Mouse (Mus musculus): Measurements from ENCODE around the gene Sox21. TPM values are rescaled to one million over a fixed set of nuclear protein-coding genes. Genes with fewer than 3 reads are reported as not detected.

The Sox21 gene
- polyA plus RNA-seq, 1 experiment from 2014 or later, result 0.07 TPM

DNA sequence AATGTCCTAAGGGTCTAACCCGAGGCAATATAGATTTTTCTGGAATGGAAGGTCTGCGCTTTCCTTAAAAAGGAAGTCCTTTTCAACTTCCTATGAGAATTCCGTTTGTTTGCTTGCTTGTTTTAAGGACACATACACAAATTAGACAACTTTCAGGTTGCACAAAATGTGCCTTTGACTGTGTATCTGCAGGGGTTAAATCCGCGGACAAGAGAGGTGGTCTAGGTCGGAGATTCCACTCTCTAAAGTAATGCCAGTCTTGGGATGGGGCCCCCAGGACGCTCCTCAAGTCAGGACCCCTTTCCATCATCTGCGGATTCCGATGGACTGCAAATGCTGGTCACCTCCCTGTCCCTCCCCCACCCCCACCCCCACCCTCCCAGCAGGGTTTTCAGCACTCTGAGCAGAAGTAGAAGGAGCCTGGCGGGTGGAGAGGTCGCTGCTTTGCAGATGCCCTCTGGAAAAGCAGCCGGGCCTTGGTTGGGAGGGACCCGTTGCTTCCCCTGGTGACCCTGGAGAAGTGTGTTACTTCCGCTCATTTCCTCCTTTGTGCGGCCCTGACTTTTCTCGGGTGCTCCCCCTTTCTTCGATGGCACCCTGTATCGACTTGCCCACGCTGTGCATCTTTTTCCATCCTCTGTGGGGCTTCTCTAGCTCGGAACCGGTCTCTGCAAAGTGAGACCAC is 10.2 kb downstream of the Sox21 start:
- H3K9me3 ChIP-seq (ENCODE audit: control insufficient read depth), result no peaks in the 10 kb centered on the region
- 0 out of 2 replicates have a peak overlapping the region, but pooled peaks have one; percentile 45 for H3K4me2 ChIP-seq (replicated peaks; ENCODE audit: low read depth)
- H3K4me1 ChIP-seq (replicated peaks; ENCODE audit: control insufficient read depth, insufficient read depth, low read length), result no peaks in the 10 kb centered on the region
- H3K9ac ChIP-seq (ENCODE audit: low read depth, low read length), result no peak overlapping the region
- WGBS, result 2% methylated on average over 21 of the region's 21 CpGs
- peaks cover 90% of the 10 kb centered on the region for H3K27me3 ChIP-seq (replicated peaks; ENCODE audit: control insufficient read depth, insufficient read depth, low read length)
- no peak overlapping the region for H3K27ac ChIP-seq (ENCODE audit: low read depth, low read length)
- TF ChIP-seq CTCF (IDR thresholded peaks at IDR 0.05; ENCODE audit: low read depth), result no peak
- no peaks in the 10 kb centered on the region for H3K36me3 ChIP-seq (ENCODE audit: control insufficient read depth, insufficient read depth)
- H3K4me3 ChIP-seq (ENCODE audit: low read depth, low read length), result 0 out of 2 replicates have a peak overlapping the region, but pooled peaks have one; percentile 11
- ATAC-seq, result no peak

DNA sequence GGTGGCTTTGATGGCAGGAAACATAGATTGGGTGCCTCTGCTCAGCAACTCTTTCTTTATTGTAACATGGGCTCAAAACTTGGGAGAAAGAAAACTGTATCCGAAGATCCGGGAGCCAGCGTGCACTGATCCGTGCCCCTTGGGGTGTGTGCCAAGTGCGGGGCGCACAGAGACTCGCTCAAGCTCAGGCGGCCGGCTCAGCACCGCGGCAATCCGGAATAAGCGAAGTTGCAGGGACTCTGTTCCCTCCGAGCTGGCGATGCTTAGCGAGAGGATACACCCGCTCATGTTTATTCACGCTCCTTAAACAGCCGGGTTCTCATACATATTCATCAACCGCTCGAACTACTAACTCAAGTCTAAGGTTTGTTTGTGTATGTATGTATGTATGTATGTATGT is 10.9 kb downstream of the Sox21 start:
- Histone ChIP-seq H3K4me1 (replicated peaks; ENCODE audit: control insufficient read depth, insufficient read depth, low read length) (no peaks in the 10 kb centered on the region), H3K27me3 (replicated peaks; ENCODE audit: control insufficient read depth, insufficient read depth, low read length) (peaks cover 84% of the 10 kb centered on the region), H3K4me3 (ENCODE audit: low read depth, low read length) (peak overlapping the region; percentile 11; the same call in 1 of the 2 replicates), H3K9me3 (ENCODE audit: control insufficient read depth) (no peaks in the 10 kb centered on the region), H3K9ac (ENCODE audit: low read depth, low read length) (no peak overlapping the region), H3K27ac (ENCODE audit: low read depth, low read length) (no peak overlapping the region), H3K36me3 (ENCODE audit: control insufficient read depth, insufficient read depth) (no peaks in the 10 kb centered on the region), H3K4me2 (replicated peaks; ENCODE audit: low read depth) (peak overlapping the region; percentile 45; the same call in 1 of the 2 replicates)
- TF ChIP-seq CTCF (IDR thresholded peaks at IDR 0.05; ENCODE audit: low read depth), result no peak
- WGBS, result under 1% methylated on average over 21 of the region's 21 CpGs
- ATAC-seq, result no peak

DNA sequence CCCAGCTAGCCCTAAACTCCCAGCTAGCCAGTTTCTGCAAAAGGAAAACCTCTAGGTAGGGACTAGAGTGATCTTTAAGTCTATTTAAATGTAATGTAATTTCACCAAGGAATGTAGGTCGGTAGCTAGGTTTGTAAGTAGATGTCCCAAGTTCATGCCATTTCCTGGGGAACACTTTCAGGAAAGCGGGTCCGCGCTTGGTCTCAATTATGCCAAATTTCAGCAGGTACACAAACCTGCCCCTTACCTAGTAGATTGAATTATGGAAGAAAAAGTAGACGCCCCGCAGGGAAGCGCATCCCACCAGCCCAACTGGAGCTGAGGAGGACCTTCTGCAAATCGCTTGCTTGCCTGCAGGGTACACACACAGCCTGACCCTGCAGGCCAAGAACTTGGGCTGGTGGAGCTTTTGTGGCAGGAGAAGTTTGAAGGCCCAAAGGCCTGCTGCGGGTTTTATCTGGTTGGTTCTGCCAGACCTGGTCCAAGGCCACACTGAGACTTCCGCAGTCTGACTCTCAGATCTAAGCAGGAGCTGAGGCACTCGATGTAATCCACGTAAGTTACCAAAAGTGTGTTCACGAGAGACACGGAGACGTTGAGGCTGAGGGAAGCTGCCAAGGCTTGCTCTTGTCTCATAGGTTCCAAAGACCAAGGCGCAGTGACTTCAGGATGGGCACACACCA is 11.6 kb downstream of the Sox21 start:
- TF ChIP-seq CTCF (IDR thresholded peaks at IDR 0.05; ENCODE audit: low read depth), result no peak
- WGBS, result 20% methylated on average over 16 of the region's 16 CpGs
- ATAC-seq, result no peak
- no peak overlapping the region for H3K4me2 ChIP-seq (replicated peaks; ENCODE audit: low read depth)
- H3K9me3 ChIP-seq (ENCODE audit: control insufficient read depth), result 0 out of 2 replicates have a peak, but pooled peaks cover under 1% of the 10 kb centered on the region
- no peak overlapping the region for H3K27ac ChIP-seq (ENCODE audit: low read depth, low read length)
- peak overlapping the region; percentile 11; the same call in 1 of the 2 replicates for H3K4me3 ChIP-seq (ENCODE audit: low read depth, low read length)
- no peaks in the 10 kb centered on the region for H3K4me1 ChIP-seq (replicated peaks; ENCODE audit: control insufficient read depth, insufficient read depth, low read length)
- H3K27me3 ChIP-seq (replicated peaks; ENCODE audit: control insufficient read depth, insufficient read depth, low read length), result peaks cover 78% of the 10 kb centered on the region
- no peaks in the 10 kb centered on the region for H3K36me3 ChIP-seq (ENCODE audit: control insufficient read depth, insufficient read depth)
- no peak overlapping the region for H3K9ac ChIP-seq (ENCODE audit: low read depth, low read length)

DNA sequence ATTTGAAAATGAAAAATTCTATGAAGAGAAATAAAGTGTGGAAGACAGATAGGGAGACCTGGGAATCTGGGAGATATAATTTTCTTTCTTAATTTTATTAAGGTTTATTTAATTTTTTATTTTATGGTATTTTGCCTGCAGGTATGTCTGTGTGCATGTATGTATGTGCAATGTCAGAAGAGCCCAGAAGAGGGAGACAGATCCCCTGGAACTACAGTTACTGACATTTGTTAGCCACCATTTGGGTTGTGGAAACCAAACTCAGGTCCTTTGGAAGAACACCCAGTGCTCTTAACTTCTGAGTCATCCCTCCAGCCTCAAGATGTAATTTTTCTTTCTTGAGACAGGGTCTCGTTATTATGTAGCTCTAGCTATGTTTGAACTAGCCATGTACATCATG is 15.9 kb downstream of the Sox21 start:
- TF ChIP-seq CTCF (IDR thresholded peaks at IDR 0.05; ENCODE audit: low read depth), result peak; percentile 59
- Histone ChIP-seq H3K9me3 (ENCODE audit: control insufficient read depth) (0 out of 2 replicates have a peak, but pooled peaks cover 3% of the 10 kb centered on the region), H3K27me3 (replicated peaks; ENCODE audit: control insufficient read depth, insufficient read depth, low read length) (peaks cover 36% of the 10 kb centered on the region), H3K4me3 (ENCODE audit: low read depth, low read length) (no peak overlapping the region), H3K36me3 (ENCODE audit: control insufficient read depth, insufficient read depth) (no peaks in the 10 kb centered on the region), H3K4me1 (replicated peaks; ENCODE audit: control insufficient read depth, insufficient read depth, low read length) (no peaks in the 10 kb centered on the region), H3K27ac (ENCODE audit: low read depth, low read length) (no peak overlapping the region), H3K4me2 (replicated peaks; ENCODE audit: low read depth) (no peak overlapping the region), H3K9ac (ENCODE audit: low read depth, low read length) (no peak overlapping the region)
- no peak for ATAC-seq
- WGBS, result 89% methylated on average over 1 of the region's 1 CpGs

DNA sequence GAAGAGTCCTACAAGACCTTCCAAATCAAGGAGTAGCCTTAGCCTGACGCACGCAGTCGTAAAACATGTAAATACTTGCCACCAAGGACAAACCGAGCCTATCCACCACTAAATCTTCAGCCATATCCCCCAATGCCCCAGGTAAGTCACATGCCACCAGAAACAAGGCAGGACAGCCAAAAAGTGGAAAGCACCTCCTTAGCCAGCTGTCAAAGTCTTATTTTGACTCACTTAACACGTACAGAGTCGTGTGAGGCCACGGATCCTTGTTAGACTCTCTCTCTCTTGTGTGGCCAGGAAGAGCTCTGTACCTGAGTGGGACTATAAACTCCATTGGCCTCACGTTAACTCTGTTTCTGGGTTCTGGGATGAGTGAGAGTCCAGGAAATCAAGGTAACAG is 20.0 kb downstream of the Sox21 start:
- 0 out of 2 replicates have a peak, but pooled peaks cover 3% of the 10 kb centered on the region for H3K9me3 ChIP-seq (ENCODE audit: control insufficient read depth)
- no peaks in the 10 kb centered on the region for H3K4me1 ChIP-seq (replicated peaks; ENCODE audit: control insufficient read depth, insufficient read depth, low read length)
- no peaks in the 10 kb centered on the region for H3K36me3 ChIP-seq (ENCODE audit: control insufficient read depth, insufficient read depth)
- H3K4me3 ChIP-seq (ENCODE audit: low read depth, low read length), result no peak overlapping the region
- H3K4me2 ChIP-seq (replicated peaks; ENCODE audit: low read depth), result no peak overlapping the region
- WGBS, result 79% methylated on average over 8 of the region's 8 CpGs
- no peak overlapping the region for H3K27ac ChIP-seq (ENCODE audit: low read depth, low read length)
- ATAC-seq, result no peak
- H3K27me3 ChIP-seq (replicated peaks; ENCODE audit: control insufficient read depth, insufficient read depth, low read length), result 0 out of 2 replicates have a peak, but pooled peaks cover 3% of the 10 kb centered on the region
- H3K9ac ChIP-seq (ENCODE audit: low read depth, low read length), result no peak overlapping the region
- no peak for TF ChIP-seq CTCF (IDR thresholded peaks at IDR 0.05; ENCODE audit: low read depth)

DNA sequence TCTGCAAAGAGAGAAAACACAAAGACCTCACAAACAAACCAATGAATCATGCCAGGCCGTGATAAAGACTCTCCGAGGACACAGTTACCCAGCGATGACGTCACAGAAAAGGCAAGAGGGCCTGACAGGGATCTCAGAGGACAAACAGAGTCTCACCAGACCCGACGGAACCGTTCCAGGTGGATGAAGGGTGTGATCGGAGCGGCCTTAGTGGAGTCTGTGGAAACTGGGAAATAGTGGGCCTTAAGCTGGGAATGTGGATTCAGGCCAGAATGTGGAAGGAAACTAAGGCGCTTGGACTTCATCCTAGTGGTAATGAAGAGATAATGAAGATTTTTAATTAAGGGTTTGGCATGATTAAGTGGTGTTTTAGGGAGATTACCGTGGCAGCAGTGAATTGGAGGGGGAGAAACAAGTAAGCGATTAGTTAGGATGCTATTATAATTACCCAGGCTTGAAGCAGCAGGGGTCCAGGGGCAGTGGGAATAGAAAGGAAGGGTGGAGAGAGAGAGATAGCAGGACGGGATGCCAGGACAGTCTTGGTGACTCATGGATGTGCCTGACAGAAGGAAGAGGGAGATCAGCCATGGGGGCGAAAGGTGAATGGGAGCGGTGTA is 24.5 kb downstream of the Sox21 start:
- Histone ChIP-seq H3K9ac (ENCODE audit: low read depth, low read length) (no peak overlapping the region), H3K27ac (ENCODE audit: low read depth, low read length) (no peak overlapping the region), H3K4me3 (ENCODE audit: low read depth, low read length) (no peak overlapping the region), H3K4me2 (replicated peaks; ENCODE audit: low read depth) (no peak overlapping the region), H3K27me3 (replicated peaks; ENCODE audit: control insufficient read depth, insufficient read depth, low read length) (no peaks in the 10 kb centered on the region; the same call in 1 of the 2 replicates), H3K36me3 (ENCODE audit: control insufficient read depth, insufficient read depth) (no peaks in the 10 kb centered on the region), H3K9me3 (ENCODE audit: control insufficient read depth) (no peaks in the 10 kb centered on the region), H3K4me1 (replicated peaks; ENCODE audit: control insufficient read depth, insufficient read depth, low read length) (no peaks in the 10 kb centered on the region)
- TF ChIP-seq CTCF (IDR thresholded peaks at IDR 0.05; ENCODE audit: low read depth), result no peak
- no peak for ATAC-seq
- WGBS, result 76% methylated on average over 15 of the region's 15 CpGs

All from intestine, postnatal 0 days (tissue).